Mouse (Mus musculus) liver, embryonic 15.5 days (tissue): ENCODE measurements around the gene Casp7. TPM values are rescaled to one million over a fixed set of nuclear protein-coding genes. Genes with fewer than 3 reads are reported as not detected.

Experiments
- ATAC-seq: fragments of 200-750 bp; cut with Nextera tagmentation; 2 replicates; pipeline ENCODE4 v1.8.0; 2017; ENCODE audit warnings: moderate number of reproducible peaks, mild to moderate bottlenecking, moderate library complexity; ENCODE audit not compliant: insufficient read depth
- H3K27ac ChIP-seq: fragments of 300-500 bp; sonication (generic); replicated peaks from 2 replicates; pipeline ENCODE4 v1.5.1; 2015; ENCODE audit warnings: mild to moderate bottlenecking, inconsistent platforms
- H3K27me3 ChIP-seq: fragments of 300-500 bp; sonication (generic); 2 replicates; pipeline ENCODE4 v1.6.1; 2015; ENCODE audit warnings: mild to moderate bottlenecking, inconsistent platforms
- H3K36me3 ChIP-seq: fragments of 300-500 bp; sonication (generic); replicated peaks from 2 replicates; pipeline ENCODE4 v1.6.1; 2015; ENCODE audit warnings: moderate library complexity, mild to moderate bottlenecking, inconsistent platforms
- H3K4me1 ChIP-seq: fragments of 300-500 bp; sonication (generic); replicated peaks from 2 replicates; pipeline ENCODE4 v1.6.1; 2015; ENCODE audit warnings: inconsistent platforms
- H3K4me2 ChIP-seq: fragments of 300-500 bp; sonication (generic); 2 replicates; pipeline ENCODE4 v1.6.1; 2015; ENCODE audit warnings: moderate library complexity, mild to moderate bottlenecking, inconsistent platforms
- H3K4me3 ChIP-seq: fragments of 300-500 bp; sonication (generic); replicated peaks from 2 replicates; pipeline ENCODE4 v1.5.1; 2015; ENCODE audit warnings: mild to moderate bottlenecking, inconsistent platforms
- H3K9ac ChIP-seq: fragments of 300-500 bp; sonication (generic); 2 replicates; pipeline ENCODE4 v1.6.1; 2015; ENCODE audit warnings: moderate library complexity, mild to moderate bottlenecking, inconsistent platforms
- H3K9me3 ChIP-seq: fragments of 300-500 bp; sonication (generic); replicated peaks from 2 replicates; pipeline ENCODE4 v1.6.1; 2016; ENCODE audit warnings: inconsistent platforms
- WGBS: fragments of 180-500 bp; shearing (Covaris S2); methylation state at CpG from one replicate; pipeline ENCODE4 v1.1.7; 2015; ENCODE audit warnings: mixed read lengths; ENCODE audit not compliant: insufficient replicate concordance; 5-methylcytosine and 5-hydroxymethylcytosine counted together
- polyA plus RNA-seq: library from polyadenylated mRNA; unstranded; fragments of >200 nt; fragmentation: Nextera tagmentation; extraction: Ambion mirVana; gene quantifications from 2 replicates; pipeline ENCODE4 v1.2.1, GENCODE M21; 2015

Casp7 gene
- polyA plus RNA-seq, 1 experiment from 2014 or later, result 13.0 TPM

DNA sequence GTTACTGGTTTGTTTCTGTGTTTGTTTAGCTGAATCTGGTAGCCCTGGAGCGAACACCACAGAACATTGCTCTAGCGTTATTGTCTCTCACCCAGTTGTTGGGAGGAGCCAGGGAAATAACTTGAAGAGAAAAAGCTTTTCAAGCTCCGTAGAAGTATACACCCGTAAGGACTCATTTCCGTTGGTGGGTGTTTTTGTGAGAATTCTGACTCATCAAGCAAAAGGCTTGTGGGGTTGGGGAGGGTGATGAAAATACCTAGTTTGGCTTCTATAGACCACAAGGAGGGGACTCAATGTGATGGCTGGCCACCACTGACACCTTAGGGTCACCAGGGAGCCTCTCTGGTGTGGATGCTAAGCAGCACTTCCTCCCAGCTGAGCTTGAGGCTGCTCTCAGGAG, 54.0 kb downstream of the Casp7 start:
- H3K4me3 ChIP-seq, result no peak overlapping the region
- H3K36me3 ChIP-seq, result no peaks in the 10 kb centered on the region
- H3K4me1 ChIP-seq, result no peaks in the 10 kb centered on the region
- peaks cover 26% of the 10 kb centered on the region for H3K27me3 ChIP-seq
- no peak for ATAC-seq
- H3K27ac ChIP-seq, result no peak overlapping the region
- no peaks in the 10 kb centered on the region for H3K9me3 ChIP-seq
- WGBS, result 56% methylated on average over 5 of the region's 5 CpGs
- H3K9ac ChIP-seq, result no peak overlapping the region
- H3K4me2 ChIP-seq, result no peak overlapping the region

DNA sequence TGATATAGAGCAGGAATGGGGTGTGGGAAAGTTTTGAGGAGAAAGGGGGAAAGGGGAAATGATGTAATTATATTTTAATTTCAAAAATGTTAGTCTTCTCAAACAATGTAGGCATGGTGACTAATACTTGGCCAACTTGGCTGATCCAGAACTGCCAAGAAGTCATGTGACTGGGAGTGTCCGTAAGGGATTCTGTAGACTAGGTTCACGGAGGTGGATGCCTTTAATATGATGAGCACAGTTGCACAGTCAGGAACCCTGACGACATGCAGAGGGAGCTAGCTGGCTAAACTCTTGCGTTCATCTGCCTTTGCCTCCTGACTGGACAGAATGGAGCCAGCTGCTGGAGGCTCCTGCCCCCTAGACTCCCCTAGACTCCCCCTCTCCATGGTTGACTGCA, 54.9 kb downstream of the Casp7 start:
- H3K27me3 ChIP-seq, result peaks cover 35% of the 10 kb centered on the region
- WGBS, result 72% methylated on average over 4 of the region's 4 CpGs
- H3K36me3 ChIP-seq, result no peaks in the 10 kb centered on the region
- no peak overlapping the region for H3K4me2 ChIP-seq
- H3K27ac ChIP-seq, result no peak overlapping the region
- no peaks in the 10 kb centered on the region for H3K9me3 ChIP-seq
- H3K4me3 ChIP-seq, result no peak overlapping the region
- no peaks in the 10 kb centered on the region for H3K4me1 ChIP-seq
- H3K9ac ChIP-seq, result no peak overlapping the region
- no peak for ATAC-seq

DNA sequence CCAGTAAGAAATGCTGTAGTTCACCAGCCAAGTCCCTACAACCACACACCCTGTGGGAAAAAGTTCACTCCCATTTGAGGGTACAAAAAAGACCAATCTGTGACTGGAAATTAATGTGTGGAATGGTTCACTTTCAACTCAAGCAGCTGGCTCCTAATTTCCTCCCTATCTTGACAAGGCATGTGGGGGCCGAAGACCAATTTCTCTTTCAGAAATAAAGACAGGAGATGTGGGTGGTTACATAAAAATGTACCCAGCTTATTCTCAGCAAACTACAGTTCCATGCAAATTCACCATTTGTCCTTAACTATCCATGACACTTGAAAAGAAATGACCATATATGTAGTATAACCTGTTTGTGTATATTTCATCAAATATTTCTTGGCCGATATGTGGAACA, 55.5 kb downstream of the Casp7 start:
- H3K4me2 ChIP-seq, result no peak overlapping the region
- 66% methylated on average over 2 of the region's 2 CpGs for WGBS
- no peak for ATAC-seq
- no peak overlapping the region for H3K9ac ChIP-seq
- peaks cover 36% of the 10 kb centered on the region for H3K27me3 ChIP-seq
- no peak overlapping the region for H3K27ac ChIP-seq
- H3K9me3 ChIP-seq, result no peaks in the 10 kb centered on the region
- H3K4me1 ChIP-seq, result no peaks in the 10 kb centered on the region
- H3K4me3 ChIP-seq, result no peak overlapping the region
- H3K36me3 ChIP-seq, result no peaks in the 10 kb centered on the region

DNA sequence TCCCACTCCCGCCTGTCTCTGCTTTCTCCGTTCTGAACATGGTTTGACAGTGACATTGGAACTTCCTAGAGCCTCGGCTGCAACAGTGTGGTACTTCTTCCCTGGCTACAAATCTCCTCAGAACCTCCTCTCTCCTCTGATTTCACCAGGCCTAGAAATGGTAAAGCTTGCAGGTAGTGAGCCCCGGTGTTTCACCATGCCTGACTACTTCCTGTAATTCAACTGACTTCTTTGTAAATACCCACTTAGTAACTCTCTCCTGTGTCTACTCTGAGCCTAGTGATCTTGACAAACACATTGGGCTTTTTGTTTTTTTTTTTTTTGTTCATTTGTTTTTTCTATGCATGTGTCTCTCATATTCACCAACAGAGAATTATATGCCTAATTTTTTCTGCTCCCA, 57.9 kb downstream of the Casp7 start:
- H3K4me2 ChIP-seq, result no peak overlapping the region
- ATAC-seq, result no peak
- no peak overlapping the region for H3K9ac ChIP-seq
- WGBS, result 32% methylated on average over 4 of the region's 4 CpGs
- no peak overlapping the region for H3K4me3 ChIP-seq
- no peaks in the 10 kb centered on the region for H3K9me3 ChIP-seq
- peaks cover 36% of the 10 kb centered on the region for H3K27me3 ChIP-seq
- H3K36me3 ChIP-seq, result no peaks in the 10 kb centered on the region
- no peaks in the 10 kb centered on the region for H3K4me1 ChIP-seq
- no peak overlapping the region for H3K27ac ChIP-seq

DNA sequence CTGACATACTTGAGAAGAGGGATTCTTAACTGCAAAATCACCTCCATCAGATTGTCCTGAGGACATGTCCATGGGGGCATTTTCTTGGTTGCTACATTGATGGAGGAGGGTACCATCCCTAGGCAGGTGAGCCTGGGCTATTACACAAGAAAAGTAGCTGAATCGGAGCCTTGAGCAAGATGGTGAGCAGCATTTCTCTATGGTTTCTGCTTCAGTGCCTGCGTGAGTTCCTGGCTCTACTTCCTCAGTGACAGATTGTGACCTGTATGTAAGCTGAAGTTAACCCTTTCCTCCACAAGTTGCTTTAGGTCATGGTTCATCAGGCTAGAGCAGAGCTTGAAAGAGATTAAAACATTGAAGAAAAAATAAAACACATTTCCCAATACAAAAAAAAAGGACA, 58.4 kb downstream of the Casp7 start:
- H3K4me2 ChIP-seq, result no peak overlapping the region
- ATAC-seq, result no peak
- no peaks in the 10 kb centered on the region for H3K36me3 ChIP-seq
- H3K27ac ChIP-seq, result no peak overlapping the region
- H3K4me1 ChIP-seq, result no peaks in the 10 kb centered on the region
- no peak overlapping the region for H3K4me3 ChIP-seq
- H3K27me3 ChIP-seq, result peaks cover 36% of the 10 kb centered on the region
- 17% methylated on average over 2 of the region's 2 CpGs for WGBS
- H3K9ac ChIP-seq, result no peak overlapping the region
- no peaks in the 10 kb centered on the region for H3K9me3 ChIP-seq

DNA sequence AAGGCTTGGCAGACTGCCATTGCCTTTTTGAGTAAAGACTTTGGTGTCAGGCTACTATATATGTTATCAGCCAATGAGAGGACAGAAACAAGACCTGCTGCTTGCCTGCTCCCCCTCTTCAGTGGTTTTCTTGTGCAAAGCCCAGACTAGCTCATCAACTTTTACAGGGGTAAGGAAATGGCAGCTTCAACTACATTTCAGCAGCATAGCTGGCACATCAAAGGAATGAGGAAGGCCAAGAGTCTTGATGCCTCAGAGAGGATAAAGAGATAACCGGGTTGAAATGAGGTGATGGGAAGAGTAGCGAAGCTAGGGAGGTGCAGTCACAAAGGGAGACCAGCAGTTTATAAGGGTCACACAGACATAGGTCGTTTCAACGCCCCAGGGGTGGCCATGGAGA, 60.6 kb downstream of the Casp7 start:
- no peak overlapping the region for H3K4me3 ChIP-seq
- no peaks in the 10 kb centered on the region for H3K9me3 ChIP-seq
- H3K4me2 ChIP-seq, result no peak overlapping the region
- no peak for ATAC-seq
- H3K36me3 ChIP-seq, result no peaks in the 10 kb centered on the region
- H3K9ac ChIP-seq, result no peak overlapping the region
- H3K4me1 ChIP-seq, result no peaks in the 10 kb centered on the region
- WGBS, result 60% methylated on average over 4 of the region's 4 CpGs
- no peak overlapping the region for H3K27ac ChIP-seq
- peaks cover 32% of the 10 kb centered on the region for H3K27me3 ChIP-seq

DNA sequence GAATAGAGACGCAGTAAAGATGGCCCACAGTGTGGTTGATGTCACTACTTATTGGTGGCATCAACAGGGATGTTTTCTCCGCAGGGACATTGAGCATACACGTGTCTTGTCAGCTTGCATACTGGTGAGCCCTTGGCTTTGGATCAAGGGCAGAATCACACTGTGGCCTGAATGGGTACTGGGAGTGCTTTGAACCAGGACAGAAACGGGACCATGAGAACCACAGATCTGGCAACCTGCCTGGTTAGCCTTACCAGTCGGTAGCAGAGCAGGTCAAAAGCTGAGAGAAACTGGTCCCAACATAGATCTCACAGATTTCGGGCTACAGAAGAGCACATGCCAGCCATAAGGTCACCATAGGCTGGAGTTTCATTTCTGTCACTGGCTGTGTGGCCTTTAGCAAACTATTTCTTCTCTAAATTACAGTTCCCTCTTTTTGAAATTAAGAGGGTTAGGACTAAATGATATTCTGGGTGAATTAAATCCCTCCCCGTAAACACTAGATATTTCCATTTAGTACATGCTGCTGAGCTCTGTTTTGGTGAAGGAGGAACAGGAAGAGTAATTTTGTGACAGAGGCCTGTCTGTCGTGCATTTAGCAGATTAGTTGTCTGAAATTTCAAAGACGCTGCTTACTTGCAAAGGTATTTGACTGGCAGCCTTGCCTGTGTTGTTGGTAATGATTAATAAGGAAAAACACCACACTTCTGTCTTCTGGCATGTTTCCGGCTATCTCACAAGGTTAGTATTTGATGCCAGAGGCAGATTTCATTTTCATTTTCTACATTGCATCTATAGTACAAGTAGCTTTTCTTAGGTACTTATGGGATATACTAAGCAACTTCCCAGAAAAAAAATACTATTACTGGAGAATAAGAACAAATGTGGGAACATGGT, 62.5 kb downstream of the Casp7 start:
- Histone ChIP-seq H3K4me1 (no peaks in the 10 kb centered on the region), H3K4me3 (no peak overlapping the region), H3K36me3 (no peaks in the 10 kb centered on the region), H3K27ac (no peak overlapping the region), H3K4me2 (no peak overlapping the region), H3K9me3 (no peaks in the 10 kb centered on the region), H3K9ac (no peak overlapping the region), H3K27me3 (peaks cover 20% of the 10 kb centered on the region; the same call in 1 of the 2 replicates)
- WGBS, result 62% methylated on average over 10 of the region's 10 CpGs
- no peak for ATAC-seq

DNA sequence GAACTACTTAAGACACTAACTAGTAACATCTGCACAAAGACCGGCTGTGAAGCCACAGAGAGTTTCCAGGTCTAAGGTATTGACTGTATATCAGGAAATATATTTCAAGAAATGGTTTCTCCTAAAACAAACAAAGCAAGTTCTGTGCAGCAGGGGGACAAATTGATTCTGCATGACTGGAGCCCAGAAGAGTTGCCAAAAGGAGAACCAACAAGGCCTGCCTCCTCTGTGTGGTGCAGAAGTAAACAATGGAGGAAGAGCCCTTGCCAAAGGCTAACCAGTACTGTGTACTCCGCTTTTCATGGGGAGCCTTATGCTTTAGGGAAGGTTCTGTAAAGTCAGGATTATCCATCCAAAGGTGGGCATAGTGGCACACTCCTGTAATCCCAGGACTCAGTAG, 63.3 kb downstream of the Casp7 start:
- no peak overlapping the region for H3K9ac ChIP-seq
- no peak overlapping the region for H3K4me2 ChIP-seq
- H3K9me3 ChIP-seq, result no peaks in the 10 kb centered on the region
- H3K4me1 ChIP-seq, result no peaks in the 10 kb centered on the region
- H3K27me3 ChIP-seq, result peaks cover 16% of the 10 kb centered on the region; the same call in 1 of the 2 replicates
- H3K4me3 ChIP-seq, result no peak overlapping the region
- no peak overlapping the region for H3K27ac ChIP-seq
- no peak for ATAC-seq
- no peaks in the 10 kb centered on the region for H3K36me3 ChIP-seq
- 67% methylated on average over 2 of the region's 2 CpGs for WGBS

DNA sequence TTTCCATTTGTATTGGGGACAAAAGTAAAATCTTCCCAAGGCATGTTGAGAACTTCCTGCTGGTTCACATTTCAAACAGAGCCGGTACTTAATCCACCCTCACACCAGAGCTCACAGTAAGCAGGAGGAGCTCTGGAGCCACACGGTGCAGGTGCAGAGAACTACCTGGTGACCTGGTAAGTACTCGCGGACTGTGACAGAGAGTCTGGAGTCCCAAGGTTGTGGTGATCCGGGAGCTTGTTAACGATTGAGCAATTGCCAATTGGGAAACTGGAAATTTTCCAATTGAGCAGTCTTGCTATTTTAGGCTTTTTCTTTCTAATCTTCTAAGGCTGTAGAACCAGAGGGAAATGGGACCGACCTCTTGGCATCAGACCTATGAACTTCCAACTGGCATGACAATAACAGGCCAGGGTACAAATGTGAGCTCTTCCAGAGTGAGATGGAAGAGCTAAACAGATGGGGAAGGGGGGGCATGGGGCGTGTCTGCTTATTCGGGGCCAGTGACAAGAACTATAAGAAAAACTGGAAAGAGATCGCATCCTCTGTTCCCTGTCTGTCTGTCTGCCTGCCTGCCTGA, 64.7 kb downstream of the Casp7 start, which contains the start of gene Plekhs1:
Plekhs1 (plus strand) TSS at position 119 of the 580 bp plus-strand sequence.
- Histone ChIP-seq H3K36me3 (no peaks in the 10 kb centered on the region), H3K4me2 (no peak within 1 kb of the TSS), H3K9ac (no peak within 1 kb of the TSS), H3K4me3 (no peak within 1 kb of the TSS), H3K4me1 (no peaks in the 10 kb centered on the region), H3K27me3 (0 out of 2 replicates have a peak, but pooled peaks cover 8% of the 10 kb centered on the region), H3K27ac (no peak within 1 kb of the TSS), H3K9me3 (no peaks in the 10 kb centered on the region)
- WGBS, result 60% methylated on average over 10 of the region's 10 CpGs
- ATAC-seq, result no peak

DNA sequence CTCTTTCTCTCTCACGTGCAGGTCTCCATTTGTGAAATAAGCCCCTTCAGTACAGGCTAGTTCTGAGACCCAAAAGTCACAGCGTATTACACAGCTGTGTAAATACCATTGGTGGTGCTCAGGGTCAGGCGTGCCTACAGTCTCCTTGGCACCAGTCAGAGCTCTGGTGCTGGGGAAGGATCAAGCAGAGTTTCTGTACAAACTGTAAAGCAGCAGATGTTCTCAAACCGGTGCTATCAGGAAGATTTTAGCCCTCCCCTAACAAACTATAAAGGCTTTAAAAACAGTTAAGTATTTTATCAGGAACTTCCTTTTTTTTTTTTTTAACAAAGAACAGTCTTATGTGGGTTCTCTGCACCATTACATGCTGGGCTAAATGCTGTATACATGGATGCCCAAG, 65.9 kb downstream of the Casp7 start:
- no peak for ATAC-seq
- WGBS, result 49% methylated on average over 4 of the region's 4 CpGs

DNA sequence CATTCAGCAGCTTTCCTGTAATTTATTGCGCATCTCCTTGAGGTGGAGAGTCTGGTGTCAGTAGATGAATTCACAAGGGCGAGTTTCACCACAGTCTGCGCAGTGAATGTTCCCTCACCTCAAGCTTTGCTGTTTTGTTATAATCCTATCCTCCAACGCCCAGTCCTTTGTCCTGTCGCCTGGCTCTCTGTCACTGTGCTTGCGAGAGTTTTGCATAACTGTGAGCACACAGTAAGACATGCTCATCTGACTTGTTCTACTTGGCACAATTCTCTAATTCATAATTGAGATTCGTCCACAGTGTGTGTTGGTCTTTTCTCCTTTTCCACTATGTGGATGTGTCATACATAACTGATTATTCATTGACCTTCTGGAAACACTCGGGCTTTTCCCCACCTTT, 69.6 kb downstream of the Casp7 start:
- WGBS, result 69% methylated on average over 8 of the region's 8 CpGs
- no peak overlapping the region for H3K9ac ChIP-seq
- no peaks in the 10 kb centered on the region for H3K9me3 ChIP-seq
- no peak overlapping the region for H3K4me3 ChIP-seq
- H3K36me3 ChIP-seq, result no peaks in the 10 kb centered on the region
- H3K4me1 ChIP-seq, result no peaks in the 10 kb centered on the region
- no peak overlapping the region for H3K4me2 ChIP-seq
- no peak overlapping the region for H3K27ac ChIP-seq
- no peak for ATAC-seq
- H3K27me3 ChIP-seq, result 0 out of 2 replicates have a peak, but pooled peaks cover 4% of the 10 kb centered on the region

More for the DNA sequence above, 65.9 kb downstream of the Casp7 start:
- Histone ChIP-seq H3K9ac (no peak overlapping the region), H3K4me2 (no peak overlapping the region), H3K4me1 (no peaks in the 10 kb centered on the region), H3K27ac (no peak overlapping the region), H3K27me3 (0 out of 2 replicates have a peak, but pooled peaks cover 4% of the 10 kb centered on the region), H3K9me3 (no peaks in the 10 kb centered on the region), H3K36me3 (no peaks in the 10 kb centered on the region), H3K4me3 (no peak overlapping the region)
